Mouse (Mus musculus): ENCODE results near the gene Slc36a3. TPM values are rescaled to one million over a fixed set of nuclear protein-coding genes. Genes with fewer than 3 reads are reported as not detected.

Gene Slc36a3
- polyA plus RNA-seq, 1 experiment from 2014 or later = 0.06 TPM

- WGBS = 76% methylated on average over 3 of the region's 3 CpGs
- Histone ChIP-seq H3K4me2 (replicated peaks; ENCODE audit: low read depth) (no peak overlapping the region), H3K27me3 (ENCODE audit: control insufficient read depth, insufficient read depth, low read length) (no peaks in the 10 kb centered on the region), H3K4me3 (ENCODE audit: low read depth, low read length) (no peak overlapping the region), H3K27ac (replicated peaks) (no peak overlapping the region), H3K4me1 (replicated peaks; ENCODE audit: control insufficient read depth, insufficient read depth) (no peaks in the 10 kb centered on the region), H3K9me3 (ENCODE audit: control insufficient read depth, low read length) (no peaks in the 10 kb centered on the region), H3K9ac (ENCODE audit: low read length) (no peak overlapping the region), H3K36me3 (ENCODE audit: control insufficient read depth, insufficient read depth, low read length) (no peaks in the 10 kb centered on the region)
- no peak for TF ChIP-seq CTCF (IDR thresholded peaks at IDR 0.05; ENCODE audit: low read depth)
- TF ChIP-seq EP300 (optimal IDR thresholded peaks at IDR 0.05) = no peak
- DNase-seq (ENCODE audit: low spot score) = no peak
- no peak for ATAC-seq (ENCODE audit: low FRiP score, low TSS enrichment)
Observed at GRCm38 (mm10) chr11:55102015-55102414, 49.5 kb downstream of the Slc36a3 start.

DNA sequence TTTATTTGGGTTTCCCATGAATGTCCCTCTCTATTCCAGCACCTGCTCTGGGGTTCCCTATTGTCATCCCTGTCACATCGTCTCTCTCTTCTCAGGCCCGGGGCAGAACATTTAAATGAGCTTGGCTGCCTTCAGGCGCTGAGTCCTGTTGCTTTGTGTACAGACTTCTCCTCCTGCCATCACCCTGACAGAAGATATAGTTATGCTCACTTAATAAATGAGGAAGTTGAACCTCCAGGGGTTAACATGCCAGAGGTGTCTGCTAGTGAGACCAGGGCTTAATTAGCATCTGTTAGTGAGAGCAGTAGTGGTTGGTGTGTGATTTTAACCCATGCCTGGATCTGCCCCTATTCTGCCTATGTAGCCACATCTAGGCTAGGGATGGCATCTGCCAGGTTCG is 51.6 kb downstream of the Slc36a3 start:
- 76% methylated on average over 4 of the region's 4 CpGs for WGBS
- no peak overlapping the region for H3K4me2 ChIP-seq (replicated peaks; ENCODE audit: low read depth)

GRCm38 (mm10) chr11:55099019-55099771 is 52.3 kb downstream of the Slc36a3 start:
- Histone ChIP-seq H3K9ac (ENCODE audit: low read length) (no peak overlapping the region), H3K9me3 (ENCODE audit: control insufficient read depth, low read length) (no peaks in the 10 kb centered on the region), H3K27ac (replicated peaks) (no peak overlapping the region), H3K27me3 (ENCODE audit: control insufficient read depth, insufficient read depth, low read length) (no peaks in the 10 kb centered on the region), H3K4me3 (ENCODE audit: low read depth, low read length) (no peak overlapping the region), H3K4me1 (replicated peaks; ENCODE audit: control insufficient read depth, insufficient read depth) (no peaks in the 10 kb centered on the region), H3K4me2 (replicated peaks; ENCODE audit: low read depth) (no peak overlapping the region), H3K36me3 (ENCODE audit: control insufficient read depth, insufficient read depth, low read length) (no peaks in the 10 kb centered on the region)
- 78% methylated on average over 8 of the region's 8 CpGs for WGBS
- no peak for TF ChIP-seq EP300 (optimal IDR thresholded peaks at IDR 0.05)
- no peak for TF ChIP-seq CTCF (IDR thresholded peaks at IDR 0.05; ENCODE audit: low read depth)
- no peak for ATAC-seq (ENCODE audit: low FRiP score, low TSS enrichment)
- DNase-seq (ENCODE audit: low spot score) = no peak

More for the DNA sequence above, 51.6 kb downstream of the Slc36a3 start:
- Histone ChIP-seq H3K4me1 (replicated peaks; ENCODE audit: control insufficient read depth, insufficient read depth) (no peaks in the 10 kb centered on the region), H3K9me3 (ENCODE audit: control insufficient read depth, low read length) (no peaks in the 10 kb centered on the region), H3K9ac (ENCODE audit: low read length) (0 out of 2 replicates have a peak overlapping the region, but pooled peaks have one; percentile 27), H3K4me3 (ENCODE audit: low read depth, low read length) (no peak overlapping the region), H3K27me3 (ENCODE audit: control insufficient read depth, insufficient read depth, low read length) (no peaks in the 10 kb centered on the region), H3K27ac (replicated peaks) (no peak overlapping the region), H3K36me3 (ENCODE audit: control insufficient read depth, insufficient read depth, low read length) (no peaks in the 10 kb centered on the region)
- no peak for ATAC-seq (ENCODE audit: low FRiP score, low TSS enrichment)
- TF ChIP-seq EP300 (optimal IDR thresholded peaks at IDR 0.05) (no peak), CTCF (IDR thresholded peaks at IDR 0.05; ENCODE audit: low read depth) (no peak)
- DNase-seq (ENCODE audit: low spot score) = no peak

GRCm38 (mm10) chr11:55098189-55098915 is 53.2 kb downstream of the Slc36a3 start:
- peak overlapping the region; percentile 57 for H3K4me3 ChIP-seq (ENCODE audit: low read depth, low read length)
- H3K4me2 ChIP-seq (replicated peaks; ENCODE audit: low read depth) = peak overlapping the region; percentile 74
- TF ChIP-seq EP300 (optimal IDR thresholded peaks at IDR 0.05) (no peak), CTCF (IDR thresholded peaks at IDR 0.05; ENCODE audit: low read depth) (no peak)
- no peaks in the 10 kb centered on the region for H3K9me3 ChIP-seq (ENCODE audit: control insufficient read depth, low read length)
- H3K27me3 ChIP-seq (ENCODE audit: control insufficient read depth, insufficient read depth, low read length) = no peaks in the 10 kb centered on the region
- peak overlapping the region; percentile 69 for H3K9ac ChIP-seq (ENCODE audit: low read length)
- 16% methylated on average over 24 of the region's 24 CpGs for WGBS
- H3K27ac ChIP-seq (replicated peaks) = peak overlapping the region; percentile 84
- no peak for DNase-seq (ENCODE audit: low spot score)
- no peaks in the 10 kb centered on the region for H3K4me1 ChIP-seq (replicated peaks; ENCODE audit: control insufficient read depth, insufficient read depth)
- ATAC-seq (ENCODE audit: low FRiP score, low TSS enrichment) = no peak
- no peaks in the 10 kb centered on the region for H3K36me3 ChIP-seq (ENCODE audit: control insufficient read depth, insufficient read depth, low read length)

DNA sequence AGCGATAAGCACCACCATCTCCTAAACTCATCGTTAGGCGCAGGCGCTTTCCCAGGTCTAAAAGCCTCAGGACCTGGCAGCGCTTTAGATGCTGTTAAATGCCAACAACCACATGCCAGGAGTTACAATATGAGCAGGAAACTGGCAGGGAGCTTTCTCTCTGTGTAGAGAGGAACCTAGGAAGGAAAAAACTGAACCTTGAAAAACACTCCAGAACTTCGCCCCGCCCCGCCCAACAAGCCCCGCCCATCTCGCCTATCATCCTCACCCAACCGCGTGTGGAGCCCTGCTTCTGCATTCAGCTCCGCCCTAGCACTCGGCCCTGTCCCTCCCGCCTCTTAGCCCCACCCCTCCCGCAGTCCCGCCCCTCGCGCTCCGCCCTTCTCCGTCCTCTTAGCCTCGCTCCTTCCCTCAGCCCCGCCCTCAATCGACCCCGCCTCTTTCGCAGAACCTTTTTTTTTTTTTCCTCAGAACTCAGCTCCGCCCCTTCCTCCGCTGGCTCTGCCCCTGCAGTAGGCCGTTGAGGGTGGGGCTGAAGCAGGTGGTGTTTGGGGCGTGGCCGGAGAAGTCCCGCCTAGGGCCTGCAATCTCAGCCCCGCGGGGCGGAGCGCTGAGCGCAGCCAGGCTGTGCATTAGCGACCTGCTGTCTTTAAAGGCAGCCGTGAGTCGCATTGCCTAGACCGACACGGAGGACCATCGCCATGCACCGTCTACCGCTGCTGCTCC is 53.9 kb downstream of the Slc36a3 start, which contains the start of gene Gm2a:
TSS of gene Gm2a (plus strand) at position 653 of the 726 bp plus-strand sequence.
- Histone ChIP-seq H3K27me3 (ENCODE audit: control insufficient read depth, insufficient read depth, low read length) (no peaks in the 10 kb centered on the region), H3K9me3 (ENCODE audit: control insufficient read depth, low read length) (no peaks in the 10 kb centered on the region), H3K9ac (ENCODE audit: low read length) (peak within 1 kb of the TSS; percentile 69), H3K4me3 (ENCODE audit: low read depth, low read length) (peak within 1 kb of the TSS; percentile 57), H3K4me1 (replicated peaks; ENCODE audit: control insufficient read depth, insufficient read depth) (no peaks in the 10 kb centered on the region), H3K4me2 (replicated peaks; ENCODE audit: low read depth) (peak within 1 kb of the TSS; percentile 74), H3K27ac (replicated peaks) (peak within 1 kb of the TSS; percentile 86), H3K36me3 (ENCODE audit: control insufficient read depth, insufficient read depth, low read length) (no peaks in the 10 kb centered on the region)
- DNase-seq (ENCODE audit: low spot score) (peak; percentile 99), ATAC-seq (ENCODE audit: low FRiP score, low TSS enrichment) (peak; percentile 99)
- peak; percentile 2; the same call in 1 of the 2 replicates for TF ChIP-seq CTCF (IDR thresholded peaks at IDR 0.05; ENCODE audit: low read depth)
- no peak for TF ChIP-seq EP300 (optimal IDR thresholded peaks at IDR 0.05)
- 2% methylated on average over 43 of the region's 45 CpGs for WGBS
